Mouse (Mus musculus) lung, adult 2 months (tissue): ENCODE measurements around the gene Pcdh15.

Source experiments
- CTCF ChIP-seq: fragments of 200-500 bp; IDR thresholded peaks from 2 replicates; pipeline ENCODE4 v1.5.1; 2011; ENCODE audit warnings: mild to moderate bottlenecking, low read length, control low read depth; ENCODE audit not compliant: insufficient read depth
- POLR2A ChIP-seq: fragments of 200-500 bp; IDR thresholded peaks from 2 replicates; pipeline ENCODE4 v1.6.1; 2011; ENCODE audit warnings: low read depth, mild to moderate bottlenecking, control low read depth, low read length, borderline replicate concordance; ENCODE audit errors: extremely low read depth

DNA sequence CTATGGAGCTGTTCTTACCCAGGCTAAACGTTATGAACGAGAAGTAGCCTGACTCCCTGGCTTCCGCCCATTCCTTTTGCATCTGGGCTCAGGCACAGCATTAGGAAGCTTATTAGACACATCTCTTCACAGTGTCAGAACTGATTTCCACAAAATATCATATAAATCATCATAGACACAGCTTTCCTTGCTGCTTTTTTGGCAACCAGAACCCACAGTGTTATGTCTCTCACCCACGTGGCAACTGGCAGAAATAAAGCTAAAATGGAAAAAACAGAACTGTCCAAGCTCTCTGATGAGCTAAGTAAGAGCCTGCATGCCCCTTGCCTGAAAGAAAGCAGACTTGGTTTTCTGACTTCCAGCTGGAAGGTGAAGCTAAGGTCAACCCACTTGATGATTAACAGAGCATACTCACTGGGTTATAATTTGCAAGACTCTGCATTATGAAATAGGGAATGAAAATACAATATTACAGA is 1580.9 kb downstream of the Pcdh15 start:
- TF ChIP-seq CTCF, result no peak
- TF ChIP-seq POLR2A, result no peak
